Mouse (Mus musculus): Measurements from ENCODE around the gene Mab21l1. TPM values are rescaled to one million over a fixed set of nuclear protein-coding genes. Genes with fewer than 3 reads are reported as not detected.

Mab21l1 gene
- polyA plus RNA-seq, 1 experiment from 2014 or later, result 70.0 TPM

DNA sequence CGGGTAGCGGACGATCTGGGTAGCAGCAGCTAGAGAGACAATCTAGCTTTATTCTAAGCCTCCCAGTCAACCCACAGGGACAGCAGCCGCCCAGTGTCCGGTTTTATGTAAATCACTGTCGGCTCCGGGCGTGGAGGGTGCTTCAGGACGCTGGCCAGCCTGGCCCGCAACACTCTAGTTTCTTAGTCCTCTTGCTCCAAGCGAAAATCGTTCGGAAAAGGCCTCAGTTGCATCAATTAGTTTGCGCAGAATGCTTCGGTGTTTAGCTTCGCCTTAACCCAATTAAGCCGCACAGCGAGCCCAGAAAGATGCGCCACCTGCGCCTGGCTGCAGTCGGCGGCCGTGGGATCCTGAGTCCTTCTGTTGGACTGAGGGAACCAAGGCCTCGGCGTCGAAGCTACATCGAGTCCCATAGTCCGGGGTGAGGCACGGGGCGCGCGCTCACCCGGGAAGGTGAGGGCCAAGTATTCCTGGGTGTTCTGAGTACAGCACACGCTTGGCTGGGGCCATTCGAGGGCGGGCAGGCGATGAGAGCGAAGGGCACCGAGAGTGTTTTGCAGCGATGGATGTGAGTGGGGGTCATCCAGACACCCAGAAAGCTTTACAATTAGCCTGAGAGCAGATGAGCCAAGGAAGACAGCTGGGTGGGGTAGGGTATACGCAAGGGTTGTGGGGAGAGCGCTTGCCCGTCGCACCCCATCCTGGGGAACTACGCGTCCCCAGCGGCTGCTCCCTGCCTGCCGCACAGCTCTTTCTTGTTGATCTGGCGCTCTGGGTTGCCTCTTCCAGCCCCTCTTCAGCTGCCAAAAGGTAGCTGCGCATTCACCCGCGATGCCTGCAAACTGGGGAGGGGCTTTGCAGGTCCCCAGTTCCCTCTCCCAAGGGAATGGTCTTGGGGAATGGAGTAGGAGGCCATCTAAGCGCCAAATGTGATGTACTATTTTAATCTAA, 1.9 kb upstream of the Mab21l1 start:
- WGBS, result 1% methylated on average over 53 of the region's 53 CpGs
- Histone ChIP-seq H3K27ac (peak overlapping the region; percentile 80), H3K4me1 (peaks cover 17% of the 10 kb centered on the region; the same call in 1 of the 2 replicates), H3K27me3 (peaks cover 4% of the 10 kb centered on the region; the same call in 1 of the 2 replicates), H3K4me3 (peak overlapping the region; percentile 36), H3K9me3 (no peaks in the 10 kb centered on the region), H3K36me3 (no peaks in the 10 kb centered on the region), H3K9ac (peak overlapping the region; percentile 70), H3K4me2 (replicated peaks) (peak overlapping the region; percentile 78)
- ATAC-seq (ENCODE audit: insufficient number of reproducible peaks, insufficient read depth, low FRiP score, low TSS enrichment), result peak; percentile 41; the same call in 1 of the 2 replicates

- peak overlapping the region; percentile 92; the same call in 1 of the 2 replicates for H3K27ac ChIP-seq
- no peaks in the 10 kb centered on the region for H3K36me3 ChIP-seq
- H3K4me3 ChIP-seq, result peak overlapping the region; percentile 58
- 8% methylated on average over 5 of the region's 5 CpGs for WGBS
- H3K27me3 ChIP-seq, result peaks cover 7% of the 10 kb centered on the region; the same call in 1 of the 2 replicates
- H3K4me2 ChIP-seq (replicated peaks), result peak overlapping the region; percentile 78
- ATAC-seq (ENCODE audit: insufficient number of reproducible peaks, insufficient read depth, low FRiP score, low TSS enrichment), result no peak
- H3K9ac ChIP-seq, result peak overlapping the region; percentile 89; the same call in 1 of the 2 replicates
- H3K4me1 ChIP-seq, result peaks cover 17% of the 10 kb centered on the region; the same call in 1 of the 2 replicates
- no peaks in the 10 kb centered on the region for H3K9me3 ChIP-seq
These were observed 768 bp upstream of the Mab21l1 start for GRCm38 (mm10) chr3:55781429-55782055.

- Histone ChIP-seq H3K4me3 (peak overlapping the region; percentile 58), H3K4me1 (peaks cover 17% of the 10 kb centered on the region; the same call in 1 of the 2 replicates), H3K36me3 (no peaks in the 10 kb centered on the region), H3K27me3 (peaks cover 7% of the 10 kb centered on the region; the same call in 1 of the 2 replicates), H3K27ac (peak overlapping the region; percentile 92), H3K4me2 (replicated peaks) (peak overlapping the region; percentile 78), H3K9ac (peak overlapping the region; percentile 89), H3K9me3 (no peaks in the 10 kb centered on the region)
- ATAC-seq (ENCODE audit: insufficient number of reproducible peaks, insufficient read depth, low FRiP score, low TSS enrichment), result no peak
- WGBS, result under 1% methylated on average over 22 of the region's 22 CpGs
These were observed 461 bp downstream of the Mab21l1 start for GRCm38 (mm10) chr3:55782771-55783170.

GRCm38 (mm10) chr3:55783171-55784081, 1.1 kb downstream of the Mab21l1 start:
- Histone ChIP-seq H3K27ac (peak overlapping the region; percentile 92), H3K36me3 (no peaks in the 10 kb centered on the region), H3K4me3 (peak overlapping the region; percentile 58), H3K9me3 (no peaks in the 10 kb centered on the region), H3K4me1 (peaks cover 17% of the 10 kb centered on the region; the same call in 1 of the 2 replicates), H3K27me3 (peaks cover 7% of the 10 kb centered on the region; the same call in 1 of the 2 replicates), H3K9ac (peak overlapping the region; percentile 89), H3K4me2 (replicated peaks) (peak overlapping the region; percentile 78)
- ATAC-seq (ENCODE audit: insufficient number of reproducible peaks, insufficient read depth, low FRiP score, low TSS enrichment), result 0 out of 2 replicates have a peak, but pooled peaks have one; percentile 5
- WGBS, result under 1% methylated on average over 45 of the region's 45 CpGs

GRCm38 (mm10) chr3:55784101-55784500, 1.8 kb downstream of the Mab21l1 start:
- peaks cover 20% of the 10 kb centered on the region for H3K4me1 ChIP-seq
- peak overlapping the region; percentile 89 for H3K9ac ChIP-seq
- ATAC-seq (ENCODE audit: insufficient number of reproducible peaks, insufficient read depth, low FRiP score, low TSS enrichment), result no peak
- peak overlapping the region; percentile 92 for H3K27ac ChIP-seq
- H3K27me3 ChIP-seq, result peaks cover 7% of the 10 kb centered on the region; the same call in 1 of the 2 replicates
- H3K4me3 ChIP-seq, result peak overlapping the region; percentile 58
- no peaks in the 10 kb centered on the region for H3K9me3 ChIP-seq
- H3K36me3 ChIP-seq, result no peaks in the 10 kb centered on the region
- H3K4me2 ChIP-seq (replicated peaks), result peak overlapping the region; percentile 78
- 2% methylated on average over 7 of the region's 7 CpGs for WGBS

GRCm38 (mm10) chr3:55785266-55785980, 3.1 kb downstream of the Mab21l1 start:
- Histone ChIP-seq H3K9ac (peak overlapping the region; percentile 85), H3K4me3 (peak overlapping the region; percentile 48)
- 27% methylated on average over 4 of the region's 4 CpGs for WGBS

GRCm38 (mm10) chr3:55785981-55786725, 3.8 kb downstream of the Mab21l1 start:
- H3K27ac ChIP-seq, result peak overlapping the region; percentile 97
- H3K4me2 ChIP-seq (replicated peaks), result peak overlapping the region; percentile 71
- ATAC-seq (ENCODE audit: insufficient number of reproducible peaks, insufficient read depth, low FRiP score, low TSS enrichment), result no peak
- peak overlapping the region; percentile 85 for H3K9ac ChIP-seq
- H3K4me1 ChIP-seq, result peaks cover 16% of the 10 kb centered on the region
- 16% methylated on average over 3 of the region's 3 CpGs for WGBS
- peak overlapping the region; percentile 48 for H3K4me3 ChIP-seq
- H3K27me3 ChIP-seq, result peaks cover 3% of the 10 kb centered on the region; the same call in 1 of the 2 replicates
- no peaks in the 10 kb centered on the region for H3K36me3 ChIP-seq
- no peaks in the 10 kb centered on the region for H3K9me3 ChIP-seq

More at GRCm38 (mm10) chr3:55785266-55785980, 3.1 kb downstream of the Mab21l1 start:
- Histone ChIP-seq H3K36me3 (no peaks in the 10 kb centered on the region), H3K9me3 (no peaks in the 10 kb centered on the region), H3K27ac (peak overlapping the region; percentile 77), H3K4me2 (replicated peaks) (peak overlapping the region; percentile 71), H3K27me3 (peaks cover 6% of the 10 kb centered on the region; the same call in 1 of the 2 replicates), H3K4me1 (peaks cover 19% of the 10 kb centered on the region)
- no peak for ATAC-seq (ENCODE audit: insufficient number of reproducible peaks, insufficient read depth, low FRiP score, low TSS enrichment)

DNA sequence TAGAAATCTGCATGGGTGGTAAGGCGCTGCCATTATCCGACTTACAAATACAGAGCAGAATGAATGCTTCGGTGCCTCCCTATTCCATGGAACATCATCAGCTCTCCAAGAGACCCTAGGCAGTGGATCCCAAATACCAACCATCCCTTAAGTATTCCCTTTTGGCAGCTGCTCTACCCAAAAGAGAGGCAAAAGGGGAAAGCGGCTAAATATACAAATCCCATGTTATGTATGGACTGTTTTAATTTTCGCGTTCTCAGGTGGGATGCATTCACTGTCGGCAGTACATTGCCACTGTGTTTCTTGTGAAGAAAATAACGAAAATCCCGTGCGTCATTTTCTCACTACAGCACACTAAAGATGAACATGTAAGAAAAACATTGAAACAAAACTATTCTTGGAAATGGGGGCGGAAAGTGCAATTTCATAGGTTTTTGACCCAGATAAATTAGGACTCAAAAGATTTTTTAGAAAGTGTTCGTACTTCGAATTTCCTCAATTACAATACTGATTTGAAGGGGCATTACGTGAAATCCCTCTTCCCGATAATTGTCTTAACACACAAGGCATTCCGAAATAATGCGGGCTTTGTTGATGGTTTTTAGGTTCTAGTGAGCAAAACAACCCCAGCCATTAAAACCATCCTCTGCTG, 4.7 kb downstream of the Mab21l1 start:
- 6% methylated on average over 17 of the region's 17 CpGs for WGBS
- H3K27me3 ChIP-seq, result peaks cover 3% of the 10 kb centered on the region; the same call in 1 of the 2 replicates
- peaks cover 12% of the 10 kb centered on the region for H3K4me1 ChIP-seq
- no peaks in the 10 kb centered on the region for H3K9me3 ChIP-seq
- H3K4me2 ChIP-seq (replicated peaks), result peak overlapping the region; percentile 71
- H3K4me3 ChIP-seq, result peak overlapping the region; percentile 48
- no peaks in the 10 kb centered on the region for H3K36me3 ChIP-seq
- H3K27ac ChIP-seq, result peak overlapping the region; percentile 97
- H3K9ac ChIP-seq, result peak overlapping the region; percentile 85
- no peak for ATAC-seq (ENCODE audit: insufficient number of reproducible peaks, insufficient read depth, low FRiP score, low TSS enrichment)

DNA sequence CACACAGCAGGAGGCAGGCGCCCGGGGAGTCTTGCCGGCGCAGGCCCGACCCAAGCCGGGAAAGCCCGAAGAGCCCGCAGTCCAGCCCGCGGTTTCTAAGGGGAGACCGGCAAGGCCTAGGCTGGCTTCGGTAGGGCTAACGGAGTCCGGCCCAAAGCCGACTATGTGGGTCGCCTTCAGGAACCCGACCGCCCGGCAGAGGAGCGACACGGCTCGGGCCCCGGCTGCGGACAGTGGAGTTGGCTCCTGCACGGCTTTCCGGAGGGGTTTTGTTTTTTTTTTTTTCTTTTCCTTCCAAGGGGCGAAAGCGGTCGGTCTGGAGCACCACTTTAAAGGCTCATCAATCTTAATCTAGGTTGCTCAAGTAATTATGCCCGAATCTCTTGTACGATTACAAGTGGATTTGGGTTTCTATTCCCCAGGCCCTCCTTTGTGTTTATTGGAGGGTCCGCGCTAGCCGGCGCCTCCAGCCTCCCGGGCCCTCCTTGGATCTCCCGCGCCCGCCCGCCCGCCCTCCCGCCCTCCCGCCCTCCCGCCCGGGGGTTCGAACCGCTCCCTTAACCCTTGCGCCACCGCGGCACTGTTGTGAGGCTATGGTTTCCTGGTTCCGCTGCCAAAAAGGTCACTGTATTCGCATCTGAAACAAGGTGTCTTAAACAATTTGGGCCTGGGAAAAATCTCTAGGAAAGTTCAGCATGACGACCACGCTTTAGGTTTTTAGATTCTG, 5.3 kb downstream of the Mab21l1 start:
- H3K9ac ChIP-seq, result peak overlapping the region; percentile 85
- no peaks in the 10 kb centered on the region for H3K9me3 ChIP-seq
- WGBS, result under 1% methylated on average over 54 of the region's 54 CpGs
- peak overlapping the region; percentile 71 for H3K4me2 ChIP-seq (replicated peaks)
- H3K4me3 ChIP-seq, result peak overlapping the region; percentile 48
- peaks cover 3% of the 10 kb centered on the region; the same call in 1 of the 2 replicates for H3K27me3 ChIP-seq
- peak overlapping the region; percentile 97 for H3K27ac ChIP-seq
- no peaks in the 10 kb centered on the region for H3K36me3 ChIP-seq
- peak; percentile 70; the same call in 1 of the 2 replicates for ATAC-seq (ENCODE audit: insufficient number of reproducible peaks, insufficient read depth, low FRiP score, low TSS enrichment)
- peaks cover 12% of the 10 kb centered on the region for H3K4me1 ChIP-seq
